12 mouse cellular contexts compared by ENCODE assay signal in genomic region chr4:72946369-72946981, GRCm38 (mm10).
DNase-seq lines count a peak whose midpoint lies in the region; ATAC-seq lines count a peak whose summit lies in the region.
"Had no signal": no experiment of that assay in that cellular context is flagged by ENCODE, and none has a peak within 500 bp of the region (broad histone marks: within the 10 kb centered on the region; RNA-seq: fewer than 3 reads in every experiment).

No protein-coding gene starts in this region.

- no peaks in the 10 kb centered on the region for H3K9me3 ChIP-seq in hindbrain, embryonic 11.5 days (ENCODE audit: control insufficient read depth, low read length)
- H3K9me3 ChIP-seq in hindbrain, embryonic 12.5 days (replicated peaks), result no peaks in the 10 kb centered on the region
- no peaks in the 10 kb centered on the region for H3K9me3 ChIP-seq in limb, embryonic 15.5 days
- H3K9me3 ChIP-seq in midbrain, embryonic 11.5 days (ENCODE audit: control insufficient read depth, low read length), result no peaks in the 10 kb centered on the region
- H3K9me3 ChIP-seq: hindbrain, embryonic 15.5 days had no signal

- no peak overlapping the region for H3K4me3 ChIP-seq in hindbrain, embryonic 11.5 days (ENCODE audit: low read depth, low read length)
- no peak overlapping the region for H3K4me3 ChIP-seq in hindbrain, embryonic 12.5 days
- no peak overlapping the region for H3K4me3 ChIP-seq in limb, embryonic 15.5 days
- no peak overlapping the region for H3K4me3 ChIP-seq in midbrain, embryonic 11.5 days (ENCODE audit: low read depth, low read length)
- H3K4me3 ChIP-seq: hindbrain, embryonic 15.5 days had no signal

- no peaks in the 10 kb centered on the region for H3K36me3 ChIP-seq in hindbrain, embryonic 11.5 days (ENCODE audit: control insufficient read depth, insufficient read depth, low read length)
- H3K36me3 ChIP-seq in hindbrain, embryonic 12.5 days, result no peaks in the 10 kb centered on the region
- no peaks in the 10 kb centered on the region for H3K36me3 ChIP-seq in limb, embryonic 15.5 days
- H3K36me3 ChIP-seq in midbrain, embryonic 11.5 days (ENCODE audit: control insufficient read depth, insufficient read depth, low read length), result no peaks in the 10 kb centered on the region
- H3K36me3 ChIP-seq: hindbrain, embryonic 15.5 days had no signal

- peak; percentile 37 for DNase-seq in hindbrain, embryonic 11.5 days (ENCODE audit: low spot score)
- peak; percentile 2 for DNase-seq in brain, adult 2 months (ENCODE audit: low read depth, low spot score)
- DNase-seq in forelimb bud, embryonic 11.5 days (ENCODE audit: low read depth, low spot score), result peak; percentile 92
- DNase-seq in cerebellum, postnatal 14 days, result no peak
- DNase-seq in midbrain, embryonic 11.5 days (ENCODE audit: low spot score, missing footprints), result no peak
- DNase-seq in cerebellum, adult 8-10 months, result no peak
- DNase-seq: heart, adult 11 months; layer of hippocampus, postnatal 36 days; right cerebral cortex, postnatal 4 days had no signal

- no peak overlapping the region for H3K27ac ChIP-seq in hindbrain, embryonic 11.5 days (ENCODE audit: low read depth, low read length)
- H3K27ac ChIP-seq in hindbrain, embryonic 12.5 days, result no peak overlapping the region
- no peak overlapping the region for H3K27ac ChIP-seq in limb, embryonic 15.5 days
- no peak overlapping the region for H3K27ac ChIP-seq in midbrain, embryonic 11.5 days (ENCODE audit: low read depth, low read length)
- H3K27ac ChIP-seq: hindbrain, embryonic 15.5 days had no signal

- H3K4me1 ChIP-seq in hindbrain, embryonic 11.5 days (replicated peaks; ENCODE audit: control insufficient read depth, insufficient read depth, low read length), result no peaks in the 10 kb centered on the region
- H3K4me1 ChIP-seq in hindbrain, embryonic 12.5 days, result no peaks in the 10 kb centered on the region
- 0 out of 2 replicates have a peak, but pooled peaks cover 4% of the 10 kb centered on the region for H3K4me1 ChIP-seq in limb, embryonic 15.5 days
- H3K4me1 ChIP-seq in midbrain, embryonic 11.5 days (ENCODE audit: control insufficient read depth, insufficient read depth, low read length), result no peaks in the 10 kb centered on the region
- H3K4me1 ChIP-seq: hindbrain, embryonic 15.5 days had no signal

- no peak overlapping the region for H3K4me2 ChIP-seq in hindbrain, embryonic 11.5 days (replicated peaks; ENCODE audit: low read depth, low read length)
- H3K4me2 ChIP-seq in hindbrain, embryonic 12.5 days (replicated peaks), result no peak overlapping the region
- no peak overlapping the region for H3K4me2 ChIP-seq in limb, embryonic 15.5 days
- no peak overlapping the region for H3K4me2 ChIP-seq in midbrain, embryonic 11.5 days
- H3K4me2 ChIP-seq: hindbrain, embryonic 15.5 days had no signal

- ATAC-seq in hindbrain, embryonic 11.5 days (ENCODE audit: low FRiP score), result no peak
- ATAC-seq in hindbrain, embryonic 12.5 days (ENCODE audit: low FRiP score), result no peak
- peak; percentile 89 for ATAC-seq in limb, embryonic 15.5 days (ENCODE audit: insufficient number of reproducible peaks, low FRiP score, low TSS enrichment, low read depth)
- no peak for ATAC-seq in midbrain, embryonic 11.5 days (ENCODE audit: low FRiP score)

- H3K27me3 ChIP-seq in hindbrain, embryonic 11.5 days (ENCODE audit: control insufficient read depth, insufficient read depth, low read length), result no peaks in the 10 kb centered on the region
- no peaks in the 10 kb centered on the region for H3K27me3 ChIP-seq in hindbrain, embryonic 12.5 days
- no peaks in the 10 kb centered on the region for H3K27me3 ChIP-seq in limb, embryonic 15.5 days
- H3K27me3 ChIP-seq in midbrain, embryonic 11.5 days (ENCODE audit: control insufficient read depth, insufficient read depth, low read length), result no peaks in the 10 kb centered on the region
- H3K27me3 ChIP-seq: hindbrain, embryonic 15.5 days had no signal

- WGBS in hindbrain, embryonic 11.5 days, result 73% methylated on average over 7 of the region's 7 CpGs
- WGBS in hindbrain, embryonic 12.5 days, result 68% methylated on average over 7 of the region's 7 CpGs
- 23% methylated on average over 7 of the region's 7 CpGs for WGBS in limb, embryonic 15.5 days
- 79% methylated on average over 7 of the region's 7 CpGs for WGBS in midbrain, embryonic 11.5 days

- no peak overlapping the region for H3K9ac ChIP-seq in hindbrain, embryonic 11.5 days (ENCODE audit: low read depth, low read length)
- H3K9ac ChIP-seq in hindbrain, embryonic 12.5 days, result no peak overlapping the region
- no peak overlapping the region for H3K9ac ChIP-seq in limb, embryonic 15.5 days
- H3K9ac ChIP-seq in midbrain, embryonic 11.5 days (ENCODE audit: low read length), result no peak overlapping the region
- H3K9ac ChIP-seq: hindbrain, embryonic 15.5 days had no signal

Comparison
In these comparisons a context has a peak if more than half of its experiments do, and no peak if none do; other contexts are left out.
1. DNase-seq: peak in hindbrain, embryonic 11.5 days (single experiment), brain, adult 2 months (single experiment) and forelimb bud, embryonic 11.5 days (single experiment); none in cerebellum, postnatal 14 days (0 of 2), midbrain, embryonic 11.5 days (single experiment) and cerebellum, adult 8-10 months (single experiment).